Mouse (Mus musculus) stomach, embryonic 14.5 days (tissue): Measurements from ENCODE around the gene Ncaph2. TPM values are rescaled to one million over a fixed set of nuclear protein-coding genes. Genes with fewer than 3 reads are reported as not detected.

ENCODE experiments used
- ATAC-seq: fragments of 200-750 bp; cut with Nextera tagmentation; 2 replicates; pipeline ENCODE4 v1.8.0; 2017; ENCODE audit warnings: low read depth, moderate TSS enrichment; ENCODE audit not compliant: insufficient number of reproducible peaks, insufficient read depth, low FRiP score
- H3K27ac ChIP-seq: fragments of 300-500 bp; sonication (generic); 2 replicates; pipeline ENCODE4 v1.5.1; 2014; ENCODE audit warnings: mild to moderate bottlenecking, low read length, moderate library complexity, mixed read lengths
- H3K27me3 ChIP-seq: fragments of 300-500 bp; sonication (generic); 2 replicates; pipeline ENCODE4 v1.6.1; 2014; ENCODE audit warnings: low read length, control low read depth, mixed read lengths; ENCODE audit not compliant: control insufficient read depth, insufficient read depth
- H3K36me3 ChIP-seq: fragments of 300-500 bp; sonication (generic); 2 replicates; pipeline ENCODE4 v1.6.1; 2014; ENCODE audit warnings: mild to moderate bottlenecking, control low read depth, low read length, moderate library complexity, mixed read lengths; ENCODE audit not compliant: control insufficient read depth, insufficient read depth
- H3K4me1 ChIP-seq: fragments of 300-500 bp; sonication (generic); 2 replicates; pipeline ENCODE4 v1.6.1; 2014; ENCODE audit warnings: low read length, control low read depth, mixed read lengths; ENCODE audit not compliant: control insufficient read depth, insufficient read depth
- H3K4me2 ChIP-seq: fragments of 300-500 bp; sonication (generic); replicated peaks from 2 replicates; pipeline ENCODE4 v1.6.1; 2014; ENCODE audit warnings: low read depth, low read length, control low read depth
- H3K4me3 ChIP-seq: fragments of 300-500 bp; sonication (generic); 2 replicates; pipeline ENCODE4 v1.5.1; 2014; ENCODE audit warnings: low read depth, low read length, control low read depth
- H3K9ac ChIP-seq: fragments of 300-500 bp; sonication (generic); replicated peaks from 2 replicates; pipeline ENCODE4 v1.6.1; 2014; ENCODE audit warnings: low read depth, mild to moderate bottlenecking, control low read depth, low read length, moderate library complexity, mixed read lengths
- H3K9me3 ChIP-seq: fragments of 300-500 bp; sonication (generic); 2 replicates; pipeline ENCODE4 v1.6.1; 2016; ENCODE audit warnings: low read depth, low read length, control low read depth; ENCODE audit not compliant: control insufficient read depth
- WGBS: fragments of 180-500 bp; shearing (Covaris S2); extraction: QIAGEN DNeasy Blood & Tissue Kit; methylation state at CpG from one replicate; pipeline ENCODE4 v1.1.7; 2014; 5-methylcytosine and 5-hydroxymethylcytosine counted together
- polyA plus RNA-seq: library from polyadenylated mRNA; unstranded; fragments of >200 nt; fragmentation: Nextera tagmentation; extraction: Ambion mirVana; gene quantifications from 2 replicates; pipeline ENCODE4 v1.2.1, GENCODE M21; 2014

Ncaph2 gene
- polyA plus RNA-seq, 1 experiment from 2014 or later = 159 TPM

GRCm38 (mm10) chr15:89373027-89373761, 17.7 kb downstream of the Ncaph2 start:
- no peaks in the 10 kb centered on the region for H3K9me3 ChIP-seq
- peak overlapping the region; percentile 52 for H3K9ac ChIP-seq
- H3K27ac ChIP-seq = peak overlapping the region; percentile 83
- H3K27me3 ChIP-seq = peaks cover 13% of the 10 kb centered on the region
- 0 out of 2 replicates have a peak, but pooled peaks cover 4% of the 10 kb centered on the region for H3K4me1 ChIP-seq
- ATAC-seq = peak; percentile 84
- peak overlapping the region; percentile 68 for H3K4me2 ChIP-seq
- H3K36me3 ChIP-seq = peaks cover 39% of the 10 kb centered on the region
- WGBS = 2% methylated on average over 35 of the region's 35 CpGs
- peak overlapping the region; percentile 58 for H3K4me3 ChIP-seq

GRCm38 (mm10) chr15:89373762-89374248, 18.3 kb downstream of the Ncaph2 start, which contains the start of gene Sco2:
Gene Sco2 (minus strand): TSS chr15:89373846.
- Histone ChIP-seq H3K36me3 (peaks cover 33% of the 10 kb centered on the region), H3K27me3 (peaks cover 19% of the 10 kb centered on the region), H3K9me3 (no peaks in the 10 kb centered on the region), H3K4me1 (peaks cover 8% of the 10 kb centered on the region; the same call in 1 of the 2 replicates), H3K4me3 (peak within 1 kb of the TSS; percentile 58), H3K9ac (peak within 1 kb of the TSS; percentile 52), H3K27ac (peak within 1 kb of the TSS; percentile 83), H3K4me2 (peak within 1 kb of the TSS; percentile 68)
- peak; percentile 73 for ATAC-seq
- under 1% methylated on average over 42 of the region's 42 CpGs for WGBS

GRCm38 (mm10) chr15:89374340-89374739, 18.8 kb downstream of the Ncaph2 start:
- 45% methylated on average over 9 of the region's 9 CpGs for WGBS
- Histone ChIP-seq H3K4me3 (peak overlapping the region; percentile 58), H3K9ac (peak overlapping the region; percentile 52; the same call in 1 of the 2 replicates), H3K4me1 (peaks cover 13% of the 10 kb centered on the region; the same call in 1 of the 2 replicates), H3K27ac (peak overlapping the region; percentile 83; the same call in 1 of the 2 replicates), H3K27me3 (peaks cover 24% of the 10 kb centered on the region), H3K9me3 (no peaks in the 10 kb centered on the region), H3K36me3 (peaks cover 28% of the 10 kb centered on the region), H3K4me2 (peak overlapping the region; percentile 68)
- no peak for ATAC-seq

- no peak overlapping the region for H3K4me3 ChIP-seq
- 90% methylated on average over 17 of the region's 17 CpGs for WGBS
Observed at GRCm38 (mm10) chr15:89374801-89375534, 19.4 kb downstream of the Ncaph2 start.

GRCm38 (mm10) chr15:89376040-89376439, 20.5 kb downstream of the Ncaph2 start:
- H3K4me2 ChIP-seq = no peak overlapping the region
- 83% methylated on average over 7 of the region's 7 CpGs for WGBS
- peaks cover 28% of the 10 kb centered on the region for H3K27me3 ChIP-seq
- H3K4me3 ChIP-seq = no peak overlapping the region
- ATAC-seq = no peak
- H3K9ac ChIP-seq = no peak overlapping the region
- peaks cover 12% of the 10 kb centered on the region for H3K36me3 ChIP-seq
- H3K4me1 ChIP-seq = peaks cover 13% of the 10 kb centered on the region; the same call in 1 of the 2 replicates
- no peak overlapping the region for H3K27ac ChIP-seq
- no peaks in the 10 kb centered on the region for H3K9me3 ChIP-seq

More at GRCm38 (mm10) chr15:89374801-89375534, 19.4 kb downstream of the Ncaph2 start:
- peaks cover 13% of the 10 kb centered on the region; the same call in 1 of the 2 replicates for H3K4me1 ChIP-seq
- peaks cover 22% of the 10 kb centered on the region for H3K36me3 ChIP-seq
- H3K9me3 ChIP-seq = no peaks in the 10 kb centered on the region
- no peak overlapping the region for H3K4me2 ChIP-seq
- H3K27me3 ChIP-seq = peaks cover 28% of the 10 kb centered on the region
- no peak for ATAC-seq
- no peak overlapping the region for H3K9ac ChIP-seq
- H3K27ac ChIP-seq = no peak overlapping the region

- Histone ChIP-seq H3K27ac (no peak within 1 kb of the TSS), H3K36me3 (peaks cover 3% of the 10 kb centered on the region), H3K9me3 (no peaks in the 10 kb centered on the region), H3K9ac (no peak within 1 kb of the TSS), H3K4me1 (peaks cover 13% of the 10 kb centered on the region; the same call in 1 of the 2 replicates), H3K4me3 (no peak within 1 kb of the TSS), H3K27me3 (peaks cover 28% of the 10 kb centered on the region), H3K4me2 (no peak within 1 kb of the TSS)
- ATAC-seq = no peak
- 20% methylated on average over 16 of the region's 16 CpGs for WGBS
Observed at GRCm38 (mm10) chr15:89376957-89377356, 21.4 kb downstream of the Ncaph2 start, which contains the start of gene Tymp. Gene Tymp (minus strand): TSS chr15:89377039.

- H3K36me3 ChIP-seq = no peaks in the 10 kb centered on the region
- no peak overlapping the region for H3K9ac ChIP-seq
- 4% methylated on average over 18 of the region's 18 CpGs for WGBS
- no peak for ATAC-seq
- no peaks in the 10 kb centered on the region for H3K9me3 ChIP-seq
- no peak overlapping the region for H3K4me3 ChIP-seq
- H3K27me3 ChIP-seq = peaks cover 28% of the 10 kb centered on the region
- H3K4me1 ChIP-seq = peaks cover 13% of the 10 kb centered on the region; the same call in 1 of the 2 replicates
- no peak overlapping the region for H3K27ac ChIP-seq
- H3K4me2 ChIP-seq = no peak overlapping the region
Observed at GRCm38 (mm10) chr15:89377362-89377761, 21.8 kb downstream of the Ncaph2 start.
